ENCODE assay signal across 9 mouse cellular contexts in the genomic region with DNA sequence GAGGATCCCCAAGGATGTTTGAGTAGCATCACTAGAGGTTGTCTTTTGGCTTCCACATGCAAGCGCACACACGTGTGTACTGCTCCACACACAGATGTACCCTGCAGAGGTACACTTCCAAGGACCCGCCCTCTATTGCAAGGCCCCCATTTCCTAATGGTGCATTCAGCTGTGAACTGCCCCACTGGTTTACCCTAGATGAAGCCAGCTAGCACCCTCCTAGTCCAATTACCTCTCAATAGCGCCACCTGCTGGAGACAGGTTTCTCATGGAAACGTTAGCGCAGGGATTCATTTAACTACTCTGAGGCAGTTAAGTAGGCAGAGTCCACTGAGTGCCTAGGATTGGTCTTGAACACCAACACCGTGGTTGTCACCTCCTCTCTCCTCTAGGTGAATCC. TPM values are rescaled to one million over a fixed set of nuclear protein-coding genes. Genes with fewer than 3 reads are reported as not detected.
A peak's percentile ranks its signal among the peaks of the same experiment; 100 is the strongest.
DNase-seq lines count a peak whose midpoint lies in the region; ATAC-seq and TF ChIP-seq lines count a peak whose summit lies in the region.
"Had no signal": no experiment of that assay in that cellular context is flagged by ENCODE, and none has a peak within 500 bp of the region (broad histone marks: within the 10 kb centered on the region; RNA-seq: fewer than 3 reads in every experiment).

No protein-coding gene starts in this region.

- no peak for TF ChIP-seq POLR2A in liver, adult 2 months (IDR thresholded peaks at IDR 0.05; ENCODE audit: extremely low read depth, insufficient read depth, low read length)
- no peak for TF ChIP-seq POLR2A in kidney, adult 2 months (IDR thresholded peaks at IDR 0.05; ENCODE audit: low read depth, low read length)
- no peak for TF ChIP-seq POLR2A in thymus, adult 2 months (IDR thresholded peaks at IDR 0.05; ENCODE audit: control insufficient read depth, extremely low read depth, insufficient read depth, low read length, poor library complexity)

- no peak overlapping the region for H3K4me3 ChIP-seq in liver, adult 2 months (ENCODE audit: insufficient read depth, low read depth, low read length)
- H3K4me3 ChIP-seq in liver, embryonic 11.5 days (ENCODE audit: low read depth, low read length), result no peak overlapping the region
- H3K4me3 ChIP-seq in kidney, adult 2 months (ENCODE audit: insufficient read depth, low read depth, low read length), result no peak overlapping the region
- H3K4me3 ChIP-seq in neural tube, embryonic 12.5 days, result no peak overlapping the region
- H3K4me3 ChIP-seq in thymus, adult 2 months (ENCODE audit: control insufficient read depth, insufficient read depth, low read length), result no peak overlapping the region
- H3K4me3 ChIP-seq: megakaryocyte, embryonic 14.5 days had no signal

- peak; percentile 14 for DNase-seq in liver, adult 2 months (ENCODE audit: extremely low read depth, low read depth, low spot score)
- no peak for DNase-seq in liver, embryonic 11.5 days (ENCODE audit: low spot score)
- peak; percentile 91 to 96 for DNase-seq in cerebellum, postnatal 14 days
- DNase-seq in frontal cortex, postnatal 25 days (ENCODE audit: low spot score in 2 of 2), result peak; percentile 83 to 86
- peak; percentile 65 for DNase-seq in kidney, adult 2 months
- DNase-seq in left cerebral cortex, postnatal 36 days (ENCODE audit: low spot score in 2 of 2), result peak; percentile 72 to 80
- DNase-seq in thymus, adult 2 months, result peak; percentile 22

- no peaks in the 10 kb centered on the region for H3K79me2 ChIP-seq in liver, adult 2 months (ENCODE audit: control insufficient read depth, insufficient read depth, low read length)

- no peaks in the 10 kb centered on the region for H3K27me3 ChIP-seq in liver, adult 2 months (ENCODE audit: control insufficient read depth, insufficient read depth, low read length)
- no peaks in the 10 kb centered on the region for H3K27me3 ChIP-seq in liver, embryonic 11.5 days (replicated peaks; ENCODE audit: control insufficient read depth, insufficient read depth, low read length)
- H3K27me3 ChIP-seq in kidney, adult 2 months (replicated peaks; ENCODE audit: control insufficient read depth, insufficient read depth, low read length), result no peaks in the 10 kb centered on the region
- no peaks in the 10 kb centered on the region for H3K27me3 ChIP-seq in neural tube, embryonic 12.5 days (replicated peaks)
- H3K27me3 ChIP-seq in thymus, adult 2 months (ENCODE audit: control insufficient read depth, insufficient read depth, low read length), result no peaks in the 10 kb centered on the region
- H3K27me3 ChIP-seq: megakaryocyte, embryonic 14.5 days had no signal

- H3K9me3 ChIP-seq in liver, embryonic 11.5 days (ENCODE audit: control insufficient read depth, low read length), result no peaks in the 10 kb centered on the region
- no peaks in the 10 kb centered on the region for H3K9me3 ChIP-seq in neural tube, embryonic 12.5 days

- H3K9ac ChIP-seq in liver, adult 2 months (ENCODE audit: low read depth, low read length), result no peak overlapping the region
- H3K9ac ChIP-seq in liver, embryonic 11.5 days (ENCODE audit: low read depth, low read length), result no peak overlapping the region
- H3K9ac ChIP-seq in neural tube, embryonic 12.5 days, result no peak overlapping the region

- no peak for ATAC-seq in liver, embryonic 11.5 days (replicated peaks; ENCODE audit: low FRiP score)
- 0 out of 2 replicates have a peak, but pooled peaks have one; percentile 65 for ATAC-seq in neural tube, embryonic 12.5 days (ENCODE audit: low FRiP score, low read depth)

- peak; percentile 25; the same call in 1 of the 2 replicates for TF ChIP-seq CTCF in liver, adult 2 months (IDR thresholded peaks at IDR 0.05; ENCODE audit: low read depth, low read length)
- peak; percentile 52 for TF ChIP-seq CTCF in kidney, adult 2 months (conservative IDR thresholded peaks at IDR 0.05; ENCODE audit: insufficient read depth, insufficient read length, low read depth, low read length)
- TF ChIP-seq CTCF in thymus, adult 2 months (IDR thresholded peaks at IDR 0.05; ENCODE audit: borderline replicate concordance, control insufficient read depth, extremely low read depth, insufficient read depth, low read length, poor library complexity), result no peak

- 37% methylated on average over 7 of the region's 7 CpGs for WGBS in liver, adult 2 months
- 19% methylated on average over 7 of the region's 7 CpGs for WGBS in liver, embryonic 11.5 days
- 38% methylated on average over 7 of the region's 7 CpGs for WGBS in kidney, adult 2 months
- WGBS in neural tube, embryonic 12.5 days, result 23% methylated on average over 7 of the region's 7 CpGs
- 31% methylated on average over 7 of the region's 7 CpGs for WGBS in thymus, adult 2 months

- intact Hi-C loops in left cerebral cortex, postnatal 36 days (cut with DNase I), result loop anchor here (2.0 kb wide), 1 partner anchor 459 kb away; no protein-coding TSS in a partner anchor

- no peak overlapping the region for H3K4me2 ChIP-seq in liver, embryonic 11.5 days
- no peak overlapping the region for H3K4me2 ChIP-seq in neural tube, embryonic 12.5 days (replicated peaks)

- no peaks in the 10 kb centered on the region for H3K4me1 ChIP-seq in liver, adult 2 months (ENCODE audit: control insufficient read depth, insufficient read depth, low read length)
- no peaks in the 10 kb centered on the region for H3K4me1 ChIP-seq in liver, embryonic 11.5 days (replicated peaks; ENCODE audit: control insufficient read depth, insufficient read depth, low read length)
- no peaks in the 10 kb centered on the region for H3K4me1 ChIP-seq in kidney, adult 2 months (ENCODE audit: control insufficient read depth, insufficient read depth, low read length)
- H3K4me1 ChIP-seq in neural tube, embryonic 12.5 days, result peaks cover 8% of the 10 kb centered on the region; the same call in 1 of the 2 replicates
- H3K4me1 ChIP-seq in thymus, adult 2 months (replicated peaks; ENCODE audit: control insufficient read depth, insufficient read depth, low read length), result no peaks in the 10 kb centered on the region

- no peaks in the 10 kb centered on the region for H3K36me3 ChIP-seq in liver, adult 2 months (ENCODE audit: control insufficient read depth, insufficient read depth, low read length)
- H3K36me3 ChIP-seq in liver, embryonic 11.5 days (ENCODE audit: control insufficient read depth, insufficient read depth, low read length), result no peaks in the 10 kb centered on the region
- H3K36me3 ChIP-seq in kidney, adult 2 months (ENCODE audit: control insufficient read depth, insufficient read depth, low read length), result no peaks in the 10 kb centered on the region
- H3K36me3 ChIP-seq in neural tube, embryonic 12.5 days, result no peaks in the 10 kb centered on the region
- H3K36me3 ChIP-seq in thymus, adult 2 months (ENCODE audit: control insufficient read depth, insufficient read depth, low read length), result no peaks in the 10 kb centered on the region

- H3K27ac ChIP-seq in liver, adult 2 months (replicated peaks; ENCODE audit: insufficient read depth, low read depth, low read length), result no peak overlapping the region
- no peak overlapping the region for H3K27ac ChIP-seq in liver, embryonic 11.5 days (ENCODE audit: low read depth, low read length)
- H3K27ac ChIP-seq in kidney, adult 2 months (ENCODE audit: insufficient read depth, low read depth, low read length), result no peak overlapping the region
- no peak overlapping the region for H3K27ac ChIP-seq in neural tube, embryonic 12.5 days
- H3K27ac ChIP-seq in thymus, adult 2 months (ENCODE audit: control insufficient read depth, insufficient read depth, low read length), result no peak overlapping the region

RNA-seq across cellular contexts. Expression of gene Rbfox1, which starts 46.5 kb away (rescaled TPM):
- total RNA-seq in liver, adult 2 months (2014; rRNA removed), result 0.09 TPM in 1 of 2 replicates, not detected in the other
- not detected in 2 replicates for polyA plus RNA-seq in liver, adult 2 months (2012; rRNA removed)
- polyA plus RNA-seq in liver, embryonic 11.5 days (2014; fragmentation: Nextera tagmentation; extraction: Ambion mirVana), result 1.2 and 1.4 TPM in 2 replicates
- polyA plus RNA-seq in kidney, adult 2 months (2012; rRNA removed), result 3.5 and 4.2 TPM in 2 replicates
- 100 to 1,000 TPM; 323 to 338 TPM for total RNA-seq in left cerebral cortex, postnatal 36 days (2021)
- 80.2 and 87.8 TPM in 2 replicates for polyA plus RNA-seq in neural tube, embryonic 12.5 days (2016; fragmentation: Nextera tagmentation; extraction: Ambion mirVana)
- polyA plus RNA-seq in thymus, adult 2 months (2012; rRNA removed), result 4.4 and 5.6 TPM in 2 replicates

Comparison
In these comparisons a context has a peak if more than half of its experiments do, and no peak if none do; other contexts are left out.
1. RNA of gene Rbfox1, which starts 46.5 kb away (polyA plus RNA-seq): 80.2 to 87.8 TPM in neural tube, embryonic 12.5 days; 4.4 to 5.6 TPM in thymus, adult 2 months, 3.5 to 4.2 TPM in kidney, adult 2 months, 1.2 to 1.4 TPM in liver, embryonic 11.5 days and not detected in liver, adult 2 months; every median in the first group is over 10 times any median in the second.